Mouse (Mus musculus): Measurements from ENCODE around the gene Furin.

DNA sequence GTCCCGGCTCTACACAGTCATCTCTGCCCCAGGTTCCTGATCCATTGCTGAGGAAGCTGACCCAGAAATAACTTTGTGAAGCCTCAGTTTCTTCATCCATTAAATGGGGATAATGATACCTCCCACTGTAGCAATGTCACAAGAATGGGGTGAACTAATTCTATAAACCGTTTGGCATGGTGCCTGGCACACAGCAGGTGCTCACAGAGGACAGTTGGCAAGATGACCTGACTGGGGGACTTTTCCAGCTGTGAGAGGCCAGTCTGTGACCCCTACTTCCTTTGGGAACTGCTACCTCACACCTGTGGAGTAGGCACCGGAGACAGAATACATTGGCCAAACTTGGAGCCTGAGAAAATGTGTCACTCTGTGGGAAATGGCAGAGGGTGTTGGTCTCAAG, 12.8 kb upstream of the Furin start:
- TF ChIP-seq CTCF (IDR thresholded peaks at IDR 0.05; ENCODE audit: control insufficient read depth, insufficient read depth, insufficient replicate concordance, low read depth, low read length) (no peak), POLR2A (IDR thresholded peaks at IDR 0.05; ENCODE audit: control insufficient read depth, low read depth, low read length) (no peak)
